Mouse (Mus musculus) embryonic fibroblast, embryonic 13.5 days (primary cell): ENCODE measurements around the gene Hoxd13.

Experiments
- CTCF ChIP-seq: IDR thresholded peaks from 2 replicates; pipeline ENCODE4 v1.5.1; 2011; ENCODE audit warnings: mild to moderate bottlenecking, control low read depth, low read length, moderate library complexity, borderline replicate concordance; ENCODE audit not compliant: insufficient read depth
- POLR2A ChIP-seq: IDR thresholded peaks from 2 replicates; pipeline ENCODE4 v1.6.1; 2011; ENCODE audit warnings: low read depth, mild to moderate bottlenecking, control low read depth, low read length, moderate library complexity

GRCm38 (mm10) chr2:74708676-74709075 is 40.6 kb downstream of the Hoxd13 start:
- no peak for TF ChIP-seq CTCF
- no peak for TF ChIP-seq POLR2A
